Mouse (Mus musculus) ES-E14 (cell line): ENCODE measurements at regions not wholly inside any gene's neighbourhood (a gene's known extent, or its start where the extent isn't known, plus 50 kb on each side); places are given as distances from the start of the nearest gene placed in this dataset.

ENCODE experiments used
- CHD2 ChIP-seq: IDR thresholded peaks from 2 replicates; pipeline ENCODE4 v1.6.1; 2014; ENCODE audit warnings: mild to moderate bottlenecking, low read depth, low read length, inconsistent platforms
- MAFK ChIP-seq: IDR thresholded peaks from 2 replicates; pipeline ENCODE4 v1.6.1; 2014; ENCODE audit warnings: mild to moderate bottlenecking, low read depth, low read length, inconsistent platforms; ENCODE audit not compliant: insufficient read depth
- ZNF384 ChIP-seq: IDR thresholded peaks from 2 replicates; pipeline ENCODE4 v1.6.1; 2012; ENCODE audit warnings: low read depth, low read length, inconsistent platforms

DNA sequence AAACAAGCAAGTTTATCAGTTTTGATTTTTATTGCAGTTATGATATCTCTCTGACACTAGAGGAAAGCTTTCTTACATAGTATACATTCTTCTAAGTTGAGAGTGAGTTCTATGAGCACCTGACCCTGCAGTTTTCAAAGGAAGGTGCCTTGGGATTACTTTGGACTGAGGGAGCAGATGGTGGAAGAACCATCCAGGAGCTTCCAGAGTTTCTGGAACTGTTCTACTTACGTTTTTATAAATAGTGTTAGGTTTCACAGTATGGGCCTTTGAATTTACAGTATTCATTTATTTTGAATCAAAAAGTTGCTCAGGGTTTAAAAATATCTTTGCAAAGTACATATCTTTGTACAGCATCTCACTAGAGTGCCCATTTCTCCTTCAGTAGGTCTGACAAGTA lies 1697.3 kb upstream of the Cdh20 start:
- TF ChIP-seq CHD2: no peak
- TF ChIP-seq ZNF384: no peak
- TF ChIP-seq MAFK: no peak
